In genomic region chr12:3246091-3246490, GRCm38 (mm10) we compare ENCODE assay signal across 26 mouse cellular contexts.
DNase-seq lines count a peak whose midpoint lies in the region; ATAC-seq and TF ChIP-seq lines count a peak whose summit lies in the region.
"Had no signal": no experiment of that assay in that cellular context is flagged by ENCODE, and none has a peak within 500 bp of the region (broad histone marks: within the 10 kb centered on the region; RNA-seq: fewer than 3 reads in every experiment).

No protein-coding gene starts in this region.

- TF ChIP-seq EP300 in liver, embryonic 14.5 days (IDR thresholded peaks at IDR 0.05; ENCODE audit: low read depth), result no peak
- no peak for TF ChIP-seq EP300 in CH12.LX (IDR thresholded peaks at IDR 0.05; ENCODE audit: low read length)

- 0 out of 2 replicates have a peak, but pooled peaks have one; percentile 4 for TF ChIP-seq POLR2A in CH12.LX (IDR thresholded peaks at IDR 0.05; ENCODE audit: low read depth, low read length)

- H3K79me2 ChIP-seq in CH12.LX (replicated peaks; ENCODE audit: control insufficient read depth, extremely low read depth, insufficient read depth, poor library complexity, severe bottlenecking), result peaks cover 2% of the 10 kb centered on the region; the same call in 1 of the 2 replicates

- no peak for ATAC-seq in heart, embryonic 12.5 days (ENCODE audit: insufficient number of reproducible peaks, low FRiP score)
- ATAC-seq in liver, embryonic 14.5 days (ENCODE audit: insufficient read depth), result 0 out of 2 replicates have a peak, but pooled peaks have one; percentile 11
- ATAC-seq in neural tube, embryonic 15.5 days (ENCODE audit: low FRiP score), result peak; percentile 28; the same call in 1 of the 2 replicates
- ATAC-seq: liver, embryonic 12.5 days; lung, postnatal 0 days; Patski had no signal

- in situ Hi-C loops in CH12.LX (cut with MboI; ENCODE audit: low pct_ligation_motif_present, low pct_unique_long_range_greater_than_20kb, low sequenced_read_pairs), result no loop called here

- WGBS in heart, embryonic 12.5 days, result 94% methylated on average over 6 of the region's 6 CpGs
- 80% methylated on average over 6 of the region's 6 CpGs for WGBS in liver, embryonic 14.5 days (ENCODE audit: insufficient replicate concordance)
- WGBS in neural tube, embryonic 15.5 days, result 94% methylated on average over 6 of the region's 6 CpGs

- H3K27me3 ChIP-seq in heart, embryonic 12.5 days (replicated peaks), result no peaks in the 10 kb centered on the region
- no peaks in the 10 kb centered on the region for H3K27me3 ChIP-seq in liver, embryonic 14.5 days (ENCODE audit: control insufficient read depth, insufficient read depth, low read length)
- H3K27me3 ChIP-seq in CH12.LX (replicated peaks), result no peaks in the 10 kb centered on the region
- no peaks in the 10 kb centered on the region for H3K27me3 ChIP-seq in neural tube, embryonic 15.5 days (replicated peaks)
- H3K27me3 ChIP-seq: embryonic facial prominence, embryonic 12.5 days; forebrain, embryonic 15.5 days; limb, embryonic 13.5 days; liver, embryonic 12.5 days; neural tube, embryonic 12.5 days; Patski; stomach, embryonic 15.5 days had no signal

- H3K4me2 ChIP-seq in heart, embryonic 12.5 days, result no peak overlapping the region
- H3K4me2 ChIP-seq in liver, embryonic 14.5 days (ENCODE audit: low read depth), result no peak overlapping the region
- no peak overlapping the region for H3K4me2 ChIP-seq in CH12.LX (ENCODE audit: insufficient read depth, low read depth, poor library complexity, severe bottlenecking)
- H3K4me2 ChIP-seq in neural tube, embryonic 15.5 days, result no peak overlapping the region
- H3K4me2 ChIP-seq: embryonic facial prominence, embryonic 12.5 days; forebrain, embryonic 15.5 days; limb, embryonic 13.5 days; liver, embryonic 12.5 days; neural tube, embryonic 12.5 days; stomach, embryonic 15.5 days had no signal

- no peak for TF ChIP-seq CTCF in liver, embryonic 14.5 days (IDR thresholded peaks at IDR 0.05; ENCODE audit: low read depth)
- TF ChIP-seq CTCF in CH12.LX (conservative IDR thresholded peaks at IDR 0.05 in 1 of 2, IDR thresholded peaks at IDR 0.05 in 1 of 2; ENCODE audit: low read depth in 2 of 2, low read length in 2 of 2), result no peak

- no peak overlapping the region for H3K27ac ChIP-seq in heart, embryonic 12.5 days (ENCODE audit: poor library complexity, severe bottlenecking)
- H3K27ac ChIP-seq in liver, embryonic 14.5 days, result no peak overlapping the region
- H3K27ac ChIP-seq in CH12.LX (ENCODE audit: insufficient read depth, low read depth), result no peak overlapping the region
- no peak overlapping the region for H3K27ac ChIP-seq in neural tube, embryonic 15.5 days (replicated peaks)
- H3K27ac ChIP-seq: embryonic facial prominence, embryonic 12.5 days; forebrain, embryonic 15.5 days; hindbrain, embryonic 10.5 days; limb, embryonic 13.5 days; liver, embryonic 12.5 days; macrophage; neural tube, embryonic 12.5 days; stomach, embryonic 15.5 days had no signal

- H3K4me3 ChIP-seq in heart, embryonic 12.5 days, result no peak overlapping the region
- no peak overlapping the region for H3K4me3 ChIP-seq in liver, embryonic 14.5 days (ENCODE audit: insufficient read depth in 1 of 2, low read depth in 2 of 2, low read length in 2 of 2)
- H3K4me3 ChIP-seq in CH12.LX (replicated peaks in 1 of 3; ENCODE audit: low read depth in 2 of 3, low read length in 2 of 3, poor library complexity in 1 of 3), result no peak overlapping the region
- no peak overlapping the region for H3K4me3 ChIP-seq in neural tube, embryonic 15.5 days (replicated peaks)
- H3K4me3 ChIP-seq: embryonic facial prominence, embryonic 12.5 days; forebrain, embryonic 15.5 days; hindbrain, embryonic 10.5 days; limb, embryonic 13.5 days; liver, embryonic 12.5 days; neural tube, embryonic 12.5 days; stomach, embryonic 15.5 days had no signal

- peaks cover 43% of the 10 kb centered on the region for H3K36me3 ChIP-seq in heart, embryonic 12.5 days
- peaks cover 23% of the 10 kb centered on the region for H3K36me3 ChIP-seq in liver, embryonic 14.5 days (replicated peaks; ENCODE audit: control insufficient read depth, insufficient read depth, low read depth)
- H3K36me3 ChIP-seq in CH12.LX (replicated peaks in 1 of 2; ENCODE audit: control insufficient read depth in 1 of 2, insufficient read depth in 1 of 2, low read length in 1 of 2), result peaks cover 38 to 66% of the 10 kb centered on the region in 2 experiments
- H3K36me3 ChIP-seq in neural tube, embryonic 15.5 days, result peaks cover 29% of the 10 kb centered on the region

- H3K9me3 ChIP-seq in heart, embryonic 12.5 days (replicated peaks), result no peaks in the 10 kb centered on the region
- no peaks in the 10 kb centered on the region for H3K9me3 ChIP-seq in liver, embryonic 14.5 days (ENCODE audit: control insufficient read depth, low read length)
- H3K9me3 ChIP-seq in CH12.LX (replicated peaks; ENCODE audit: low read length), result no peaks in the 10 kb centered on the region
- no peaks in the 10 kb centered on the region for H3K9me3 ChIP-seq in neural tube, embryonic 15.5 days (replicated peaks)
- H3K9me3 ChIP-seq: embryonic facial prominence, embryonic 12.5 days; forebrain, embryonic 15.5 days; hindbrain, embryonic 10.5 days; limb, embryonic 13.5 days; liver, embryonic 12.5 days; neural tube, embryonic 12.5 days; stomach, embryonic 15.5 days had no signal

- no peaks in the 10 kb centered on the region for H3K4me1 ChIP-seq in heart, embryonic 12.5 days (replicated peaks)
- no peaks in the 10 kb centered on the region for H3K4me1 ChIP-seq in liver, embryonic 14.5 days (replicated peaks; ENCODE audit: control insufficient read depth in 2 of 2, insufficient read depth in 2 of 2, low read length in 1 of 2)
- no peaks in the 10 kb centered on the region for H3K4me1 ChIP-seq in CH12.LX (ENCODE audit: control insufficient read depth in 1 of 2, insufficient read depth in 2 of 2)
- no peaks in the 10 kb centered on the region for H3K4me1 ChIP-seq in neural tube, embryonic 15.5 days
- H3K4me1 ChIP-seq: embryonic facial prominence, embryonic 12.5 days; forebrain, embryonic 15.5 days; hindbrain, embryonic 10.5 days; limb, embryonic 13.5 days; liver, embryonic 12.5 days; neural tube, embryonic 12.5 days; stomach, embryonic 15.5 days had no signal

- TF ChIP-seq RAD21 in CH12.LX (IDR thresholded peaks at IDR 0.05; ENCODE audit: low read depth, low read length), result no peak

- dilution Hi-C loops in CH12.LX (cut with MboI; ENCODE audit: extremely low pct_ligation_motif_present, extremely low pct_unique_long_range_greater_than_20kb, low sequenced_read_pairs), result no loop called here

- peak; percentile 49 for DNase-seq in heart, adult 11 months
- DNase-seq in liver, embryonic 14.5 days (ENCODE audit: low read depth in 3 of 3, low spot score in 3 of 3), result no peak
- no peak for DNase-seq in liver
- no peak for DNase-seq in CH12.LX (ENCODE audit: extremely low read depth)
- DNase-seq in embryo, embryonic 10.5 days (ENCODE audit: low spot score), result no peak
- DNase-seq: adrenal gland, postnatal 10 days; cerebellum, adult 8-10 months; cerebellum, postnatal 25 days; heart, postnatal 14 days; kidney, adult 18-20 months; kidney, postnatal 36 days; lung, adult 18-20 months; right cerebral cortex, postnatal 25 days; thymus, postnatal 25 days had no signal

- no peak overlapping the region for H3K9ac ChIP-seq in heart, embryonic 12.5 days
- no peak overlapping the region for H3K9ac ChIP-seq in liver, embryonic 14.5 days (replicated peaks)
- no peak overlapping the region for H3K9ac ChIP-seq in CH12.LX (ENCODE audit: insufficient read depth, low read depth)
- H3K9ac ChIP-seq in neural tube, embryonic 15.5 days (replicated peaks), result no peak overlapping the region
- H3K9ac ChIP-seq: embryonic facial prominence, embryonic 12.5 days; forebrain, embryonic 15.5 days; limb, embryonic 13.5 days; liver, embryonic 12.5 days; neural tube, embryonic 12.5 days; stomach, embryonic 15.5 days had no signal

TF ChIP-seq in CH12.LX, 34 proteins besides CTCF, POLR2A, EP300 and RAD21:
- TF ChIP-seq NRF1 (IDR thresholded peaks at IDR 0.05; ENCODE audit: low read depth, low read length), result no peak
- TF ChIP-seq POLR2AphosphoS2 (IDR thresholded peaks at IDR 0.05; ENCODE audit: low read depth, low read length), result peak; percentile 48; the same call in 1 of the 2 replicates
- TF ChIP-seq ZMIZ1 (IDR thresholded peaks at IDR 0.05; ENCODE audit: low read depth, low read length), result 0 out of 2 replicates have a peak, but pooled peaks have one; percentile 39
TF ChIP-seq in CH12.LX: peak in this region for 2.
